Mouse (Mus musculus) left cerebral cortex, adult 2 months (tissue): ENCODE measurements around the gene Serpinb9b. TPM values are rescaled to one million over a fixed set of nuclear protein-coding genes. Genes with fewer than 3 reads are reported as not detected.
A peak's percentile ranks its signal among the peaks of the same experiment; 100 is the strongest.

Source experiments
- DNase-seq, 2 experiments: peaks; one replicate each; pipeline ENCODE4 v3.0.0; 2021 to 2022; ENCODE audit warnings: low spot score in 2 of 2, mixed read lengths in 1 of 2; ENCODE audit errors: extremely low spot score in 1 of 2
- H3K27ac ChIP-seq: fragments of 200-600 bp; 2 replicates; pipeline ENCODE4 v1.8.1; 2022
- H3K4me3 ChIP-seq: fragments of 200-600 bp; 2 replicates; pipeline ENCODE4 v1.8.1; 2022
- CTCF ChIP-seq: fragments of 200-600 bp; IDR thresholded peaks from 2 replicates; pipeline ENCODE4 v1.8.1; 2022; ENCODE audit warnings: antibody characterized with exemption, mild to moderate bottlenecking, moderate library complexity
- intact Hi-C: fragments of 180-260 bp; cut with DNase I; formaldehyde crosslinking; loops from one replicate; pipeline ENCODE4 v1.15.1; 2025
- long read RNA-seq, 2 experiments: library from polyadenylated mRNA; stranded (forward); transcript quantifications; one replicate each; pipeline ENCODE4 v2.0.0; 2021; ENCODE audit warnings: borderline mapping rate in 2 of 2
- total RNA-seq, 2 experiments: library from RNA; stranded (reverse); gene quantifications; 2 replicates each; pipeline ENCODE4 v1.2.3; 2021

Serpinb9b gene
- under 1 TPM in 1 of 2 experiments, not detected in 1; 0.09 TPM for total RNA-seq
- long read RNA-seq, experiment 1, result 0 reads
- long read RNA-seq, experiment 2, result 0 reads

GRCm38 (mm10) chr13:33027244-33027643 is at the start of gene Serpinb9b:
Gene Serpinb9b, plus strand, starts transcription at chr13:33027416.
- Histone ChIP-seq H3K27ac (no peak within 1 kb of the TSS), H3K4me3 (no peak within 1 kb of the TSS)
- intact Hi-C loops, result loop anchor here (10.0 kb wide), 1 partner anchor 82 kb away; no protein-coding TSS in a partner anchor
- no peak for TF ChIP-seq CTCF
- DNase-seq, result no peak

GRCm38 (mm10) chr13:32982556-32983042 is 44.6 kb upstream of the Serpinb9b start:
- TF ChIP-seq CTCF, result no peak
- Histone ChIP-seq H3K4me3 (no peak overlapping the region), H3K27ac (no peak overlapping the region)
- intact Hi-C loops, result no loop called here
- no peak for DNase-seq

GRCm38 (mm10) chr13:32986256-32986655 is 41.0 kb upstream of the Serpinb9b start:
- no peak for TF ChIP-seq CTCF
- Histone ChIP-seq H3K27ac (no peak overlapping the region), H3K4me3 (no peak overlapping the region)
- intact Hi-C loops, result no loop called here
- DNase-seq, result no peak

GRCm38 (mm10) chr13:32993152-32993893 is 33.9 kb upstream of the Serpinb9b start:
- DNase-seq, result no peak
- no peak for TF ChIP-seq CTCF
- intact Hi-C loops, result no loop called here

GRCm38 (mm10) chr13:32993894-32994242 is 33.3 kb upstream of the Serpinb9b start:
- Histone ChIP-seq H3K27ac (no peak overlapping the region), H3K4me3 (no peak overlapping the region)
- TF ChIP-seq CTCF, result no peak
- DNase-seq, result no peak
- intact Hi-C loops, result no loop called here

More at GRCm38 (mm10) chr13:32993152-32993893, 33.9 kb upstream of the Serpinb9b start:
- H3K27ac ChIP-seq, result no peak overlapping the region
- no peak overlapping the region for H3K4me3 ChIP-seq

- TF ChIP-seq CTCF, result no peak
Measured at GRCm38 (mm10) chr13:32995051-32995450, 32.2 kb upstream of the Serpinb9b start.

GRCm38 (mm10) chr13:33001341-33001740 is 25.9 kb upstream of the Serpinb9b start:
- no peak overlapping the region for H3K4me3 ChIP-seq
- no peak for DNase-seq
- intact Hi-C loops, result no loop called here
- H3K27ac ChIP-seq, result no peak overlapping the region
- TF ChIP-seq CTCF, result no peak

More at GRCm38 (mm10) chr13:32995051-32995450, 32.2 kb upstream of the Serpinb9b start:
- Histone ChIP-seq H3K27ac (no peak overlapping the region), H3K4me3 (no peak overlapping the region)
- DNase-seq, result no peak
- intact Hi-C loops, result no loop called here

GRCm38 (mm10) chr13:33002950-33003349 is 24.3 kb upstream of the Serpinb9b start, which contains the start of gene Serpinb9:
Gene Serpinb9, plus strand, starts transcription at chr13:33003250.
- Histone ChIP-seq H3K4me3 (peak within 1 kb of the TSS; percentile 44), H3K27ac (peak within 1 kb of the TSS; percentile 76)
- DNase-seq, result no peak
- TF ChIP-seq CTCF, result no peak
- intact Hi-C loops, result no loop called here

GRCm38 (mm10) chr13:33003523-33004413 is 23.4 kb upstream of the Serpinb9b start:
- no peak for TF ChIP-seq CTCF
- peak overlapping the region; percentile 44 for H3K4me3 ChIP-seq
- no peak for DNase-seq
- H3K27ac ChIP-seq, result peak overlapping the region; percentile 76
- intact Hi-C loops, result loop anchor here (2.0 kb wide), 1 partner anchor 75 kb away; the partner anchor contains the start of gene Serpinb1b

GRCm38 (mm10) chr13:33004414-33005105 is 22.7 kb upstream of the Serpinb9b start:
- H3K4me3 ChIP-seq, result peak overlapping the region; percentile 44
- intact Hi-C loops, result loop anchor here (2.0 kb wide), 1 partner anchor 74 kb away; the partner anchor contains the start of gene Serpinb1b
- DNase-seq, result peak; percentile 73 to 79
- TF ChIP-seq CTCF, result peak; percentile 77
- peak overlapping the region; percentile 76 for H3K27ac ChIP-seq

- H3K27ac ChIP-seq, result no peak overlapping the region
- intact Hi-C loops, result loop anchor here (2.0 kb wide), 1 partner anchor 73 kb away; the partner anchor contains the start of gene Serpinb1b
- TF ChIP-seq CTCF, result no peak
- no peak overlapping the region; the same call in 1 of the 2 replicates for H3K4me3 ChIP-seq
- DNase-seq, result no peak
Measured at GRCm38 (mm10) chr13:33005501-33006075, 21.6 kb upstream of the Serpinb9b start.
